Mouse (Mus musculus) MEL (cell line): Measurements from ENCODE around the gene Phf13. TPM values are rescaled to one million over a fixed set of nuclear protein-coding genes. Genes with fewer than 3 reads are reported as not detected.

Source experiments
- DNase-seq: peaks from one replicate; pipeline ENCODE4 v3.0.0; 2011; ENCODE audit warnings: low read depth, low spot score
- H3K27ac ChIP-seq: 2 replicates; pipeline ENCODE4 v1.5.1; 2012; ENCODE audit warnings: low read depth, mild to moderate bottlenecking, control low read depth, low read length, moderate library complexity; ENCODE audit not compliant: control insufficient read depth
- H3K27me3 ChIP-seq, 2 experiments: fragments of 150-350 bp in 1 of 2; sonication (generic) in 1 of 2; 2 replicates each; pipeline ENCODE4 v1.6.1; 2012; ENCODE audit warnings: low read length in 2 of 2, mild to moderate bottlenecking in 2 of 2, improper control_type of control experiment in 1 of 2, moderate library complexity in 1 of 2; ENCODE audit not compliant: insufficient read depth in 2 of 2, control insufficient read depth in 1 of 2
- H3K36me3 ChIP-seq, 2 experiments: 2 replicates each; pipeline ENCODE4 v1.6.1; 2012 to 2014; ENCODE audit warnings: low read length in 2 of 2, improper control_type of control experiment in 1 of 2, inconsistent platforms in 1 of 2, mild to moderate bottlenecking in 1 of 2; ENCODE audit not compliant: insufficient read depth in 2 of 2, control insufficient read depth in 1 of 2
- H3K4me1 ChIP-seq, 2 experiments: fragments of 150-350 bp in 1 of 2; sonication (generic) in 1 of 2; 2 replicates each; pipeline ENCODE4 v1.6.1; 2012; ENCODE audit warnings: low read length in 2 of 2, improper control_type of control experiment in 1 of 2, mild to moderate bottlenecking in 1 of 2; ENCODE audit not compliant: insufficient read depth in 2 of 2, control insufficient read depth in 1 of 2
- H3K4me3 ChIP-seq, 2 experiments: fragments of 150-350 bp in 1 of 2; sonication (generic) in 1 of 2; 2 replicates each; pipeline ENCODE4 v1.5.1; 2012; ENCODE audit warnings: low read depth in 2 of 2, low read length in 2 of 2, mild to moderate bottlenecking in 2 of 2, moderate library complexity in 2 of 2, control low read depth in 1 of 2, improper control_type of control experiment in 1 of 2; ENCODE audit not compliant: control insufficient read depth in 1 of 2, insufficient read depth in 1 of 2
- H3K79me2 ChIP-seq: 2 replicates; pipeline ENCODE4 v1.6.1; 2012; ENCODE audit warnings: mild to moderate bottlenecking, low read length, moderate library complexity; ENCODE audit not compliant: control insufficient read depth, poor library complexity, insufficient read depth
- H3K9ac ChIP-seq: 2 replicates; pipeline ENCODE4 v1.6.1; 2012; ENCODE audit warnings: low read depth, mild to moderate bottlenecking, control low read depth, low read length, moderate library complexity; ENCODE audit not compliant: control insufficient read depth, poor library complexity, severe bottlenecking
- H3K9me3 ChIP-seq: fragments of 150-350 bp; sonication (generic); replicated peaks from 2 replicates; pipeline ENCODE4 v1.6.1; 2012; ENCODE audit warnings: mild to moderate bottlenecking, low read length, improper control_type of control experiment, moderate library complexity; ENCODE audit not compliant: insufficient read depth
- E2F4 ChIP-seq: IDR thresholded peaks from 2 replicates; pipeline ENCODE4 v1.6.1; 2011; ENCODE audit warnings: low read depth, low read length, improper control_type of control experiment, borderline replicate concordance
- ELF1 ChIP-seq: IDR thresholded peaks from 2 replicates; pipeline ENCODE4 v1.6.1; 2014; ENCODE audit warnings: low read depth, mild to moderate bottlenecking, inconsistent platforms, low read length, improper control_type of control experiment, moderate library complexity
- GABPA ChIP-seq: IDR thresholded peaks from 2 replicates; pipeline ENCODE4 v1.6.1; 2012; ENCODE audit warnings: low read depth, mild to moderate bottlenecking, inconsistent platforms, low read length, improper control_type of control experiment, moderate library complexity
- GATA1 ChIP-seq: IDR thresholded peaks from 2 replicates; pipeline ENCODE4 v1.6.1; 2011; ENCODE audit warnings: low read depth, low read length, improper control_type of control experiment
- HCFC1 ChIP-seq: IDR thresholded peaks from 2 replicates; pipeline ENCODE4 v1.6.1; 2012; ENCODE audit warnings: low read depth, mild to moderate bottlenecking, inconsistent platforms, low read length, improper control_type of control experiment, moderate library complexity
- JUND ChIP-seq: IDR thresholded peaks from 2 replicates; pipeline ENCODE4 v1.6.1; 2011; ENCODE audit warnings: low read depth, mild to moderate bottlenecking, improper control_type of control experiment, low read length
- MAX ChIP-seq: IDR thresholded peaks from 2 replicates; pipeline ENCODE4 v1.6.1; 2011; ENCODE audit warnings: low read length, improper control_type of control experiment
- MXI1 ChIP-seq: IDR thresholded peaks from 2 replicates; pipeline ENCODE4 v1.6.1; 2011; ENCODE audit warnings: mild to moderate bottlenecking, low read depth, low read length, improper control_type of control experiment
- MYB ChIP-seq: IDR thresholded peaks from 2 replicates; pipeline ENCODE4 v1.6.1; 2011; ENCODE audit warnings: mild to moderate bottlenecking, low read depth, low read length, improper control_type of control experiment
- MYC ChIP-seq: IDR thresholded peaks from 2 replicates; pipeline ENCODE4 v1.6.1; 2011; ENCODE audit warnings: low read depth, mild to moderate bottlenecking, low read length, improper control_type of control experiment, moderate library complexity
- POLR2A ChIP-seq, 2 experiments: IDR thresholded peaks; 2 replicates each; pipeline ENCODE4 v1.6.1; 2011 to 2012; ENCODE audit warnings: low read length in 2 of 2, mild to moderate bottlenecking in 2 of 2, control low read depth in 1 of 2, improper control_type of control experiment in 1 of 2, low read depth in 1 of 2, moderate library complexity in 1 of 2; ENCODE audit not compliant: control insufficient read depth in 1 of 2, insufficient read depth in 1 of 2, poor library complexity in 1 of 2
- RAD21 ChIP-seq: IDR thresholded peaks from 2 replicates; pipeline ENCODE4 v1.6.1; 2011; ENCODE audit warnings: mild to moderate bottlenecking, low read depth, low read length, improper control_type of control experiment
- RCOR1 ChIP-seq: IDR thresholded peaks from 2 replicates; pipeline ENCODE4 v1.6.1; 2012; ENCODE audit warnings: low read depth, mild to moderate bottlenecking, inconsistent platforms, low read length, improper control_type of control experiment
- SIN3A ChIP-seq: IDR thresholded peaks from 2 replicates; pipeline ENCODE4 v1.6.1; 2012; ENCODE audit warnings: low read length, improper control_type of control experiment, inconsistent platforms
- TBP ChIP-seq: IDR thresholded peaks from 2 replicates; pipeline ENCODE4 v1.8.0; 2011; ENCODE audit warnings: low read depth, low read length, improper control_type of control experiment
- TCF12 ChIP-seq: IDR thresholded peaks from 2 replicates; pipeline ENCODE4 v1.6.1; 2014; ENCODE audit warnings: low read depth, mild to moderate bottlenecking, inconsistent platforms, low read length, improper control_type of control experiment, moderate library complexity
- UBTF ChIP-seq: IDR thresholded peaks from 2 replicates; pipeline ENCODE4 v1.6.1; 2012; ENCODE audit warnings: low read depth, mild to moderate bottlenecking, inconsistent platforms, low read length, improper control_type of control experiment, moderate library complexity, borderline replicate concordance; ENCODE audit not compliant: insufficient read depth
- USF1 ChIP-seq: IDR thresholded peaks from 2 replicates; pipeline ENCODE4 v1.6.1; 2014; ENCODE audit warnings: low read depth, mild to moderate bottlenecking, inconsistent platforms, low read length, improper control_type of control experiment, moderate library complexity
- USF2 ChIP-seq, 2 experiments: IDR thresholded peaks; 2 replicates each; pipeline ENCODE4 v1.6.1; 2011 to 2012; ENCODE audit warnings: improper control_type of control experiment in 2 of 2, low read length in 2 of 2, borderline replicate concordance in 1 of 2, inconsistent platforms in 1 of 2, low read depth in 1 of 2, mild to moderate bottlenecking in 1 of 2; ENCODE audit not compliant: insufficient read depth in 1 of 2
- ZNF384 ChIP-seq: IDR thresholded peaks from 2 replicates; pipeline ENCODE4 v1.6.1; 2012; ENCODE audit warnings: low read depth, mild to moderate bottlenecking, inconsistent platforms, low read length, improper control_type of control experiment
- polyA plus RNA-seq, 2 experiments: library from polyadenylated mRNA; stranded (reverse) in 1 of 2; unstranded in 1 of 2; fragments of >175 nt in 1 of 2; fragments of >200 nt in 1 of 2; gene quantifications; 2 replicates each; pipeline versions ENCODE4 v1.2.1 to v1.2.4; 2012; ENCODE audit warnings: low replicate concordance in 2 of 2, low read depth in 1 of 2; ENCODE audit not compliant: insufficient read length in 2 of 2, insufficient read depth in 1 of 2, missing spikeins in 1 of 2
- total RNA-seq: library from RNA; depleted of rRNA; stranded (reverse); fragments of 300-350 nt; gene quantifications from 2 replicates; pipeline ENCODE4 v1.2.3, GENCODE M21; 2012

Gene Phf13
- total and polyA plus RNA-seq, 3 experiments: 2.0 to 6.6 TPM; not detected in 1

DNA sequence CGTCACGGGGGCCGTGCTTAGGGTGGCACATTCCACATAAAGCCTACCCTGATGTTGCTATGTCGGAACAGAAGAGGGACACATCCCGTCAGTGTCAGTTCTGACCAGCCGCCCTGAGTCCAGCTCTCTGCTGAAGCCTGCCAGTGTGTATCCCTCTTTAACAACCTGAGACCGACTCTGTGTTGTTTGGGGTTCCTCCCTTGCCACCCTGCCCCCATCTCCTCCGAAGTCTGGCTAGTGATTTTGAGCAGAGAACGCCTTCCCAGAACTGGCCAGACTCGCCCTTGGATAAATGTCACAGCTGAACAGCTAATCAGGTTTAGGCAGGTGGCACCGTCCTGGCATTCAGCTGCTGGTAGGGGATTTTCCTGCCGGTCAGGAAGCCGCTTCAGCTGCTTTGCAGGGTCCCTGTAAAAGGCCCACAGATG lies 14.7 kb upstream of the Phf13 start:
- H3K79me2 ChIP-seq: peaks cover 38% of the 10 kb centered on the region
- H3K9me3 ChIP-seq: no peaks in the 10 kb centered on the region
- H3K9ac ChIP-seq: peak overlapping the region; percentile 81
- peak overlapping the region; percentile 74 to 83 for H3K4me3 ChIP-seq
- H3K4me1 ChIP-seq: peaks cover 0 to 11% of the 10 kb centered on the region in 2 experiments; a peak in 3 of 4 replicates
- TF ChIP-seq TCF12 (no peak), TBP (no peak), JUND (no peak), MAX (no peak), HCFC1 (no peak), E2F4 (no peak), UBTF (no peak)
- H3K27ac ChIP-seq: peak overlapping the region; percentile 26; the same call in 1 of the 2 replicates
- H3K36me3 ChIP-seq: peaks cover 0 to 5% of the 10 kb centered on the region in 2 experiments; a peak in 2 of 4 replicates
- H3K27me3 ChIP-seq: no peaks in the 10 kb centered on the region
- no peak for DNase-seq

DNA sequence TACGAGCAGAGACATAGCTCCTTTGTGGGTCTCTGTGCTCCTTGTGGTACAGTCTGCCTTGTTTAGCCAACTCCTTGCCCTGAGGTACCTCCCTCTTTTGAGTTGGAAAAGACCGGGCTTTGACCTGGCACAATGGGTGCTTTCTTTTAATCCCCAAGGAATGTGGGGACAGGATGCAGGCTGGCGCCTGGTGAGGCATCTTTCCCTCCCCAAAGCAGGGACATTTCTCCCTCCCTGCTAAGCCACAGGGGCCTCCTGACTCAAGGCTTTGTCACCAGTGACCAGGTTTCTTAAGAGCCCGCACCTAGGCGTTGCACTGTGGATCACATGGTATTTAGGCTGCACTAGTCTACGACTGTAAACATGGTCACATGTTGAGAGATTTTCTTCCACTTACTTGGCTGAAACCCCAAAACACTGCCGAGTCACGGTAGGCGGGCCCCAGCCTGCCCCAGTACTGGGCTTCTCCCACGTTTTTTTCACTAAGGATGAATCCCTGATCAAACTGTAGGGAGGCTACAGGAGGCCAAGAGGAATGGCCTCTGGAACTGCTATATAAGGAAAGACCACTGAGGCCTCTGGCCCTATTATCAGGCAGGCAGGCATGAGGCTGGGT lies 14.1 kb upstream of the Phf13 start:
- Histone ChIP-seq H3K9me3 (no peaks in the 10 kb centered on the region), H3K27ac (peak overlapping the region; percentile 26), H3K9ac (peak overlapping the region; percentile 81), H3K79me2 (peaks cover 38% of the 10 kb centered on the region), H3K4me3 (peak overlapping the region; percentile 74 to 83), H3K36me3 (peaks cover 0 to 5% of the 10 kb centered on the region in 2 experiments; a peak in 2 of 4 replicates), H3K4me1 (peaks cover 0 to 11% of the 10 kb centered on the region in 2 experiments; a peak in 3 of 4 replicates), H3K27me3 (no peaks in the 10 kb centered on the region)
- TF ChIP-seq GABPA (0 out of 2 replicates have a peak, but pooled peaks have one; percentile 19), RCOR1 (no peak), USF1 (peak; percentile 91), USF2 (IDR thresholded peaks at IDR 0.05; ENCODE audit: borderline replicate concordance in 1 of 2, insufficient read depth in 1 of 2, low read depth in 1 of 2, low read length in 2 of 2) (peak; percentile 38 to 64; a peak in 3 of 4 replicates), MAX (peak; percentile 98), MXI1 (peak; percentile 99), ZNF384 (peak; percentile 67), E2F4 (no peak), GATA1 (no peak), POLR2A (IDR thresholded peaks at IDR 0.05; ENCODE audit: control insufficient read depth in 1 of 2, insufficient read depth in 1 of 2, low read depth in 1 of 2, low read length in 2 of 2, poor library complexity in 1 of 2) (0 out of 4 replicates have a peak, but pooled peaks of 1 of the 2 experiments have one; percentile 30), ELF1 (no peak), MYC (0 out of 2 replicates have a peak, but pooled peaks have one; percentile 53), RAD21 (no peak), SIN3A (peak; percentile 99), MYB (no peak), HCFC1 (0 out of 2 replicates have a peak, but pooled peaks have one; percentile 27)
- peak; percentile 89 for DNase-seq
